Mouse (Mus musculus): ENCODE measurements around the gene Atp6v1g1. TPM values are rescaled to one million over a fixed set of nuclear protein-coding genes. Genes with fewer than 3 reads are reported as not detected.

Atp6v1g1 gene
- total RNA-seq, 1 experiment from 2014 or later = 150 TPM

DNA sequence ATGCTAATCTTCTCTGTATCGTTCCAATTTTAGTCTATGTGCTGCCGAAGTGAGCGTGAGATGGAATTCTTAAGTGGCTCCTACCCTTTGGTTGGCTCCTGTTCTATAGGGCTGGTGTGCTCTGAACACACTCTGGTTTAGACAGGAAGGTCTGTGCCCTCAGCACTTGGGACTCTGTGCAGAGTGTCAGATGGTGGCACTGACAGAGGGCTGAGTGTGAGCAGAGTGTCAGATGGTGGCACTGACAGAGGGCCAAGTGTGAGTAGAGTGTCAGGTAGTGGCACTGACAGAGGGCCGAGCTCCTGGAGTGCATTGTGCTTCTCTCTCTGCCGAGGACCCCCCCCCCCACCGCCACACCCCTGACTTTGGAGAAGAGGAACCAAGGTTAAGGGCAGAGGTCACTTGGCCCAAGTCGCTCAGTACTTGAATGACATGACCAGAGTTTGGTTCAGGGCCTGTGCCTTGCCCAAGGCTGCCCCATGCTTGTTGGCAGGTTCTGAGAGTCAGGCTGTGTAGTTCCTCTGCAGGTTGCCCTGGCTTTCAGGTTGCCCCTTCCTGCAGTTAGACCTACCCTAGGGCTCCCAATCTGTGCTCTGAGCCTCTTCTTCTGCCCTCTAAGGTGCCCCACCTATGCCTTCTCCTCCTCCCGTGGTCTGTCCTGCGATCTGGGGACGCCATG is 23.3 kb downstream of the Atp6v1g1 start:
- no peak for ATAC-seq (ENCODE audit: extremely low read depth, insufficient number of reproducible peaks, low FRiP score, poor library complexity, severe bottlenecking)

DNA sequence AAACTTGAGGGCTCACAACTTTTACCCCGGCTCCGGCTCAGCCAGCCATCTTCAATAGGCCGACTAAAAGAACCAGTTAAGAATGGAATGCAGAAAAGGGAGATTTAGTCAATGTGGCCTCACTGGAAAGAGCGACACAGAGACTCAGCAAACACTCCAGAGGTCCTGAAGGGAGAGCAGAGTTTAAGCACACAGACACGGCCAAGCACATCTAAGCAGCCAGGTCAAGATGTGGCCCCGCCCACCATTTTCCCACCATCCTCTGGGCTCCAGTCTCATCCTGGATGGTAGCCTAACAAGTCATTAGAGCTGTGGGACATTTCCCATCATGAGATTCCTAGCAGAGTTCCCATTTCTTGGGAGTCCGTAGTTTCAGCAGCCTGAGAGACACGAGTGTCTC is 24.8 kb downstream of the Atp6v1g1 start:
- ATAC-seq (ENCODE audit: extremely low read depth, insufficient number of reproducible peaks, low FRiP score, poor library complexity, severe bottlenecking) = no peak

DNA sequence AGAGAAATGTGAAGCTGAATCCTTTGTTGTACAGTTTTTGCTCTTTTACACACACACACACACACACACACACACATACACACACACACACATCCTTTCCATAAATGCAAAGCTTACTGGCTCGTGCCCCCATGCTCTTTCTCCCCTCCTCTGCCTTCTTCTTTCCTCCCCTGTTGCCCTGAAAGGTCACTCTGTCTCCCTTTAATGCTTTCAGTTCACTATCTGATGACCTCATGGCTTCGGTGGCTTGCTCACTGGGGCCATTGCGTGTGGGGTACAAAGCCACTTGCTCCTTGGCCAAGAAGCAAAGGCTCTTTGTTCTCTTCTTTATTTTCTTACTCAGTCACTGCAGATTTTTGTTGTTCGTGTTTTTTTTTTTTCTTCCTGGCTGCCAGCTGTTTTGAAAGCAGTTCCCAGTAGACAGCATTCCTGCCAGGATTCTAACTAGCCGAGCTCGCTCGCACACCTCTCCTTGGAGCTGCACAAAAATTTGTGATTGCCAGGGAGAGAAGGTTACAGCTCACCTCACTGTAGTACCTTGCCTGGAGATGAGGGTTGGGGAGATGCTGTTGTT is 25.7 kb downstream of the Atp6v1g1 start:
- no peak for ATAC-seq (ENCODE audit: extremely low read depth, insufficient number of reproducible peaks, low FRiP score, poor library complexity, severe bottlenecking)

DNA sequence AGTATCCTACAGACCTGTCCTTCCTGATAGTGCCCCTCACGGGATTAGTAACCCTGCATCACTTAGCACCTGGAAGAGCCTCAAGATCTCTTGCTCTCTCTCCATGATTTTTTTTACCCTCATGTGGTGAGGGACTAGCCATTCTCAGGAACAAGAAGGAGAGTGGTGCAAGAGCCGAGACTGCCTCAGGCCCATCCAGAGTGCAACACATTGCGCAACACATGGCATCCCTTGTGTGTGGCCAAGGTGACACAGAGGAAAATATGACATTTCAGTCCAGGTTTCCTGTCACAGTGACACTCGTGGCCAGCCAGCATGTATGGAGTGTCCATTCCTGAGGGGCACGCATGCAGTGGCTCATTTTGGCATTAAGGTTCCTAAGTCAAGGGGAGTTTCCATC is 28.0 kb downstream of the Atp6v1g1 start:
- ATAC-seq (ENCODE audit: extremely low read depth, insufficient number of reproducible peaks, low FRiP score, poor library complexity, severe bottlenecking) = 0 out of 2 replicates have a peak, but pooled peaks have one; percentile 11

DNA sequence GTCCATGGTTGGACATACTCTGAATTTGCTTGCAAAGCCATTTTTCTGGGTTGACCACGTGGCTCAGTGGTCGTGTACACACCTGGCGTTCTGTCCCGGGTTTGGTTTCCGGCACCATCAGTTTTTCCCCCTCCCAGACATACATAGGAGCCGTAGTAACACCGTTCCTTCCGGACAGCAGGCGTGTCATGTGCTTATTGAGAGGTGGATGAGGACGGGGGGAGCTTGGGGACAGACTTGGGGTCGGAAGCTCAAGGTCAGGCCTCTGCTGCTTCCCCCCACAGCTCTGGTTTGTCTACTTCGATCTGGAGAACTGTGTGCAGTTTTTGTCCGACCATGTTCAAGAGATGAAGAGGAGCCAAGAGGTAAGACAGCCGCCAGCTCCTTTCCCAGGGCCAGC is 35.1 kb downstream of the Atp6v1g1 start:
- ATAC-seq (ENCODE audit: extremely low read depth, insufficient number of reproducible peaks, low FRiP score, poor library complexity, severe bottlenecking) = no peak

DNA sequence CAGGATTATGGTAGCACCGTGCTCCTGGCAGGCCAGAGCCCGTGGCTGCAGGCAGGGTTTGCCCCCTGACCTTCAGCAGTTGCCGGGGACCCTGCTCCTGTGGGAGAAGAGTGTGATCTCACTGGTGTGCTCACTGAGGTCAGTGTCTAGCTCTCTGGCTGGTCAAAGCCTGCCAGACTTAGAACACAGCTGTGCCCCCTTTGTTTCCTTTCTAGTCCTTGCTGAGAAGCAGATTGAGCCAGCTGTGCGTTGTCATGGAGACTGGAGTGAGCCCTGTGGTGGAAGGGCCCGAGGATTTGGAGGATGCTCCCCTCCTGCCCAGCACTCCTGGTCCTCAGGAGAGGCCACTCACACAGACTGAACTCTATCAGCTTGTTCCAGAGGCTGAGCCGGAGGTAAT is 35.5 kb downstream of the Atp6v1g1 start:
- ATAC-seq (ENCODE audit: extremely low read depth, insufficient number of reproducible peaks, low FRiP score, poor library complexity, severe bottlenecking) = no peak

DNA sequence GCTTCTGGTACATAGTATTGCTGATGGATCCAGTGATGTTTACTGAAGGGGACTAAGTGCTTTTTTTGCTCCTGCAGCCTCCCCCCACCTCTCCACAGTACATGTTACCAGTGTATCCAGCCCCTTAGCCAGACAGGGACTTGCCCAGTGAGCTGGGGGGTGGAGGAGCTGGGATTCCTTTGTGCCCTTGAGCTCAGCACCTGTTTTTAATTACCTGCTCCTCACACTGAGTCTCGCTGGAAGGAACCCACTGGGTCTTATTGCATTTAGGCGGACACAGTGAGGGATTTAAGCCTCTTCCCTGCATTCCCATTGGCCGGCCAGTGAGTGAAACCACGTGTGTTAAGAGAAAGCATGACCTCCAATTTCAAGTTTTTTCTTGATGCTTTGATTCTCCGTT is 38.0 kb downstream of the Atp6v1g1 start:
- no peak for ATAC-seq (ENCODE audit: extremely low read depth, insufficient number of reproducible peaks, low FRiP score, poor library complexity, severe bottlenecking)

DNA sequence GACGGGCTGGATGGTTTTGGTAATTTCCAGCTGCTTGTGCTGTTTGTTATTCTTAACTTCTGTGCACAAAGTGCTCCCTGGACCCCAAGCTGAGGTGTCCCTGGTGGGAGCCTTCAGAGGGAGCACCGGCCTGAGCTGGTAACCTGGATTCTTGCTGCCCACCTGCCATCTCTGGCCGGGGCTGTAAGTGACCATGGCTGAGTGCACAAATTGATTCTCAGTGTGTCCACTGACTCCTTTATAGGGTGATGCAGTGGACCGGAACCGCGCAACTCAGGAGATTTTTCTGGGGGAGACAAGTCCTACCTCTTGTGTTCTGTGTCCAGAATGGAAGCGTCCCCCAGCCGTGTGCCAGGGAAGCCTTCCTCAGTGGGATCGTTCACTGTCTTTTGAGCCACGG is 40.6 kb downstream of the Atp6v1g1 start:
- no peak for ATAC-seq (ENCODE audit: extremely low read depth, insufficient number of reproducible peaks, low FRiP score, poor library complexity, severe bottlenecking)

DNA sequence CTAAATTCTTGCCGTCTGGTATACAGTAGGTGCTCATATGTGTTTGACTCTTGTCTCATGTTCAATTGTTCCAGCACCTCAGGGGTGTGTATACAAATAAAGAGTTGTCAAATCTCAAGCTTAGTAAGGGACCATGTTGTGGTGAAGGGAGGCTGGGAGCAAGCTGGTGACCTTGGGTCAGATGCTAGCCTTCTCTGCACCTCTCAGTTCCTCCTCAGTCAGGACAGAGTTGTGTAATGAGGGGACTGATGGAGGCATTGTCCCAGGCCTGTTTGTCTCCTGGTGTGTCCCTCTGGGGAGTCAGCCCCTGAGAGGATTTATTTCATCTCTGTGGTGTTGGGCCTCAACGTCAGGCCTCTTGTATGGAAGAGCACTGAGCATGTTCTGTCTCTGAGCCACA is 41.7 kb downstream of the Atp6v1g1 start:
- no peak for ATAC-seq (ENCODE audit: extremely low read depth, insufficient number of reproducible peaks, low FRiP score, poor library complexity, severe bottlenecking)

DNA sequence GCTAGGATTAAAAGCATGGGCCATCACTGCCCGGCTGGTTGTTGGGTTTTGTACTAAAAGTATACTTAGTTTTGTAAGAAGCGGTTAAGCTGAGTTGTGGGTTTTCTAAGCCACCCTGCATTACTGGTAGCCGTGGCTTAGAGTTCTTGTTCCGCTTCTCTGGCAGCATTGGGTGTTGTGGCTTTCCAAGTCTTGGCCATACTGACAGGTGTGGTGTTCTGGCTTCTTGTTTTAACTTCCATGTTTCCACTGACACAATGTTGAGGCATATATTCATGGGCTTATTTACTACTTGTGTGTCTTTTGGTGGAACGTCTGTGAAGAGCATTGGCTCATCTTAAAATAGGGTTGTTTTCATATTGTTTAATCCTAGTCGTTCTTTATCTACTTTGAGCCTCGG is 45.4 kb downstream of the Atp6v1g1 start:
- ATAC-seq (ENCODE audit: extremely low read depth, insufficient number of reproducible peaks, low FRiP score, poor library complexity, severe bottlenecking) = no peak

DNA sequence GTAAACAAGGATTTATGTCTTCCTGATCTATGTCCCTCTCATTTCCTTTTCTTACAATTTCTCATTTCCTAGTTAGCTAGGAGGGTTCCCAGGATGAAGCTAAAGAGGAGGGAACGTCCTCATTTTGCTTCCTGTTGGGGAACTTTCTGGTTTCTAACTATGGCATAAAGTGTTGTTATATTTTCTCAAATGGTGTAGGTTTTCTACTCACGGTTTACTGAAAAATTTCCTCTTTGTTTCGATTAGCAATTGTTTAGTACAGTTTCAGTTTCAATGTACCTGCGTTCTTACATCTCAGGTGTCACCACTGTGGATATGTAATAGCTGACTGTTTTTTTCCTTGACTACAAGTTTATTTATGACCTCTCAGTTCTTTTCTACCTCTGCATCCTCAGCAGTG is 46.0 kb downstream of the Atp6v1g1 start:
- ATAC-seq (ENCODE audit: extremely low read depth, insufficient number of reproducible peaks, low FRiP score, poor library complexity, severe bottlenecking) = no peak

DNA sequence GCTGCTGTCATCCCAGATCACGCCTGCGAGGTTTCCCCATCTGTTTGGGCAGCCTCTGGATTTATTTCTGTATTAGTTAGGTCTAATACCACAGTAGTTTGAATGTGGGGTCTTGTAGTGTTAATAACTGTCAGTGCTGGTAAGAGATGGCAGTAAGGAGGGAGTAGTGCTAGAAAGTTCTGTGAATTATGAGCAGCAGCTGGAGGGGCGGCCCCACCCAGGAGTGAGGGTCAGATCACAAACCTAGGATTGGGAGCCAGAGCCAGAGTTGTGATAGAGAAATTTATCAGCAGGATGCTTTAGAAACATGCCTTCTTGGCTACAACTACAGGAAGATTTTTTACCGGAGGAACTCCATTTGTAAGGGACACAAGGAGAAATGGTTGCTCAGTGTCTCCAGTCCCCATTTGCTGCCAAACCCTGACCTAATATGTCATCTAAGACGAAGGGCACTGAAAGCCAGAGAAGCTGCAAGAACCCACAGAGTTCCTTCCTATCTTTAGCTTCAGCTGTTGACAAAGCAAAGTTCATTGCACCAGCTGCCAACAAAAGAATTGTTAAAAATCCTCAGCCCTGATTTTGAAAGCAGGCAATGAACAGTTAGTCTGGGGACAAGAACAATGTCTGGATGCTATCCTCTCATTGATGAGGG is 50.0 kb downstream of the Atp6v1g1 start:
- no peak for ATAC-seq (ENCODE audit: extremely low read depth, insufficient number of reproducible peaks, low FRiP score, poor library complexity, severe bottlenecking)

DNA sequence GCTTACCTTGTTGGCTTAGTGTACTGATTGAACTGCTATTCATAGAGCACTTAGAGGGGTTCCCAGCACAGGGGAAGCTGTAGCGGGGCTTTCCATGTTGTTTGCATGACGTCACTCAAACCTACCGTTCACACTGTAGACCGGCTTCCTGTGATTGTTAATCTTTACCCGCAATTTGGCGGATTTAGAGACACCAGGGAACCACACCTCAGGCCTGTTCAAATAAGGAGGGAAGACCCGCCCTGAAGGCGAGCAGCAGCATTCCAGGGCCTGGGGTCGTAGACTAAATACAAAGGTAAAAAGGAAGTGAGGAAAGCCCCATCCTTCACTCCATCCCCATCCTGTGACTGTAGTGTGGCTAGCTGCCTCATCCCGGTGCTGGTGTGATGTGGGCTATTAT is 50.7 kb downstream of the Atp6v1g1 start:
- peak; percentile 55; the same call in 1 of the 2 replicates for ATAC-seq (ENCODE audit: extremely low read depth, insufficient number of reproducible peaks, low FRiP score, poor library complexity, severe bottlenecking)

DNA sequence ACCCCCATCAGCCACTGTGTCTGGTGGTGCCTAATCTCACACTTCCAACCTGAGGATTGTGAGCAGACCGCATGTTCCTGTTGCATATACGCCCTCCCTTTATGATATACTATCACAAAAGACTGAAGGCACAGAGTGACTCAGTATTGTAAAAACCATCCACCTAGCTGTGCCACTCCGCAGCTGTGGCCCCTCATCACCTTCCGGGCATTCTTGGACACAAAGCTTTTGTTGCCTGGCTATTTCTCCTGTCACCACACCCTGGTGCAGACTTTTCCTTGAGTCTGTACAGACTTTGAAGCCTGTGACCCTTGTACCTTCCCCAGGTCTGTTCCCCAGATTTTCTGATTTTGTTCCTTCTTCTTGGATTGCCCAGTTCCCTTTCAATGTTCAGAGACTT is 51.4 kb downstream of the Atp6v1g1 start:
- no peak for ATAC-seq (ENCODE audit: extremely low read depth, insufficient number of reproducible peaks, low FRiP score, poor library complexity, severe bottlenecking)

Other genes starting within 250 kb of the Atp6v1g1 start
- gene Orm1, start 200.2 kb upstream of the Atp6v1g1 start, total RNA-seq (2017) = not detected in 2 replicates
- gene Orm3, start 188.6 kb upstream of the Atp6v1g1 start, total RNA-seq (2017) = 0.86 TPM in 1 of 2 replicates, not detected in the other
- not detected in 2 replicates for gene Orm2, start 182.3 kb upstream of the Atp6v1g1 start, total RNA-seq (2017)
- 186 and 189 TPM in 2 replicates for gene Akna, start 141.4 kb upstream of the Atp6v1g1 start, total RNA-seq (2017)
- gene Whrn, start 48.8 kb upstream of the Atp6v1g1 start, total RNA-seq (2017) = 13.3 and 21.5 TPM in 2 replicates
- gene Tmem268, start 14.0 kb downstream of the Atp6v1g1 start, total RNA-seq (2017) = 23.6 and 25.5 TPM in 2 replicates
- gene Gm11213, start 60.5 kb downstream of the Atp6v1g1 start, total RNA-seq (2017) = not detected in 2 replicates
- gene Tex48, start 77.7 kb downstream of the Atp6v1g1 start, total RNA-seq (2017) = not detected in 2 replicates
- gene Gm11214, start 118.6 kb downstream of the Atp6v1g1 start, total RNA-seq (2017) = not detected in 2 replicates
- gene Tnfsf15, start 200.3 kb downstream of the Atp6v1g1 start, total RNA-seq (2017) = not detected in 2 replicates

Measured in neutrophil, adult 5-6 weeks (primary cell).